8 mouse cellular contexts compared by ENCODE assay signal in genomic region chr1:134120179-134120578, GRCm38 (mm10). TPM values are rescaled to one million over a fixed set of nuclear protein-coding genes. Genes with fewer than 3 reads are reported as not detected.
DNase-seq lines count a peak whose midpoint lies in the region; ATAC-seq and TF ChIP-seq lines count a peak whose summit lies in the region.

No protein-coding gene starts in this region.

- no peak for ATAC-seq in kidney, postnatal 0 days (replicated peaks; ENCODE audit: low FRiP score, low read depth)
- ATAC-seq in liver, embryonic 13.5 days (ENCODE audit: low read depth): no peak
- ATAC-seq in neural tube, embryonic 14.5 days (ENCODE audit: low read depth): peak; percentile 82

- no peaks in the 10 kb centered on the region for H3K27me3 ChIP-seq in kidney, postnatal 0 days (ENCODE audit: insufficient read depth, low read length)
- peaks cover 31% of the 10 kb centered on the region for H3K27me3 ChIP-seq in liver, embryonic 13.5 days
- no peaks in the 10 kb centered on the region for H3K27me3 ChIP-seq in neural tube, embryonic 14.5 days (ENCODE audit: control insufficient read depth, insufficient read depth, low read length)

- peak; percentile 96 for TF ChIP-seq CTCF in kidney, postnatal 0 days (IDR thresholded peaks at IDR 0.05; ENCODE audit: low read depth)

- no peak overlapping the region for H3K27ac ChIP-seq in kidney, postnatal 0 days
- H3K27ac ChIP-seq in liver, embryonic 13.5 days: no peak overlapping the region
- no peak overlapping the region for H3K27ac ChIP-seq in neural tube, embryonic 14.5 days (ENCODE audit: low read depth, low read length)

- 2% methylated on average over 5 of the region's 5 CpGs for WGBS in kidney, postnatal 0 days
- WGBS in liver, embryonic 13.5 days (ENCODE audit: insufficient replicate concordance): 1% methylated on average over 5 of the region's 5 CpGs
- 4% methylated on average over 5 of the region's 5 CpGs for WGBS in neural tube, embryonic 14.5 days

- H3K4me1 ChIP-seq in kidney, postnatal 0 days (replicated peaks; ENCODE audit: insufficient read depth, low read length): 0 out of 2 replicates have a peak, but pooled peaks cover 3% of the 10 kb centered on the region
- H3K4me1 ChIP-seq in liver, embryonic 13.5 days (replicated peaks): no peaks in the 10 kb centered on the region
- H3K4me1 ChIP-seq in neural tube, embryonic 14.5 days (ENCODE audit: control insufficient read depth, insufficient read depth, low read length): no peaks in the 10 kb centered on the region

- no peak overlapping the region for H3K4me2 ChIP-seq in kidney, postnatal 0 days (ENCODE audit: low read length)
- H3K4me2 ChIP-seq in liver, embryonic 13.5 days: no peak overlapping the region
- H3K4me2 ChIP-seq in neural tube, embryonic 14.5 days (ENCODE audit: low read depth, low read length): 0 out of 2 replicates have a peak overlapping the region, but pooled peaks have one; percentile 15

- H3K9ac ChIP-seq in kidney, postnatal 0 days (ENCODE audit: low read depth, low read length): no peak overlapping the region
- H3K9ac ChIP-seq in liver, embryonic 13.5 days: no peak overlapping the region
- no peak overlapping the region for H3K9ac ChIP-seq in neural tube, embryonic 14.5 days (replicated peaks; ENCODE audit: low read depth, low read length)

- no peaks in the 10 kb centered on the region for H3K36me3 ChIP-seq in kidney, postnatal 0 days (ENCODE audit: insufficient read depth, low read length)
- no peaks in the 10 kb centered on the region for H3K36me3 ChIP-seq in liver, embryonic 13.5 days
- no peaks in the 10 kb centered on the region for H3K36me3 ChIP-seq in neural tube, embryonic 14.5 days (ENCODE audit: control insufficient read depth, insufficient read depth, low read length)

- peak; percentile 86 for DNase-seq in 3T3-L1 (ENCODE audit: low read depth, low spot score)
- peak; percentile 84 to 86 for DNase-seq in adrenal gland, adult 18-20 months (ENCODE audit: low spot score in 2 of 2)
- DNase-seq in embryo, embryonic 10.5 days (ENCODE audit: low spot score): peak; percentile 92
- DNase-seq in gastrocnemius, postnatal 14 days: peak; percentile 85
- peak; percentile 92 for DNase-seq in kidney, postnatal 0 days (ENCODE audit: low spot score)
- DNase-seq in liver, embryonic 13.5 days: peak; percentile 57
- peak; percentile 65 for DNase-seq in telencephalon, adult 2 months (ENCODE audit: low read depth, low spot score)

- intact Hi-C loops in gastrocnemius, postnatal 14 days (cut with DNase I; ENCODE audit: low total_unique reads): no loop called here

- no peaks in the 10 kb centered on the region for H3K9me3 ChIP-seq in kidney, postnatal 0 days (replicated peaks; ENCODE audit: low read length)
- no peaks in the 10 kb centered on the region for H3K9me3 ChIP-seq in liver, embryonic 13.5 days (replicated peaks)
- no peaks in the 10 kb centered on the region for H3K9me3 ChIP-seq in neural tube, embryonic 14.5 days (ENCODE audit: control insufficient read depth, low read length)

- no peak overlapping the region for H3K4me3 ChIP-seq in kidney, postnatal 0 days (replicated peaks; ENCODE audit: low read depth, low read length)
- no peak overlapping the region for H3K4me3 ChIP-seq in liver, embryonic 13.5 days (replicated peaks)
- no peak overlapping the region for H3K4me3 ChIP-seq in neural tube, embryonic 14.5 days (ENCODE audit: low read depth, low read length)

RNA-seq across cellular contexts. Expression of gene Chit1, which starts 9.1 kb away (rescaled TPM):
- total RNA-seq in adrenal gland, adult 18-20 months (2021): not detected
- total RNA-seq in gastrocnemius, postnatal 14 days (2021): not detected
- polyA plus RNA-seq in kidney, postnatal 0 days (2015; fragmentation: Nextera tagmentation; extraction: Ambion mirVana): 0.41 and 0.58 TPM in 2 replicates
- polyA plus RNA-seq in liver, embryonic 13.5 days (2015; fragmentation: Nextera tagmentation; extraction: Ambion mirVana): 0.08 and 0.12 TPM in 2 replicates
- polyA plus RNA-seq in neural tube, embryonic 14.5 days (2014; fragmentation: Nextera tagmentation; extraction: Ambion mirVana): 0.52 and 1.4 TPM in 2 replicates

RNA-seq across cellular contexts. Expression of gene Btg2, which starts 41.3 kb away (rescaled TPM):
- total RNA-seq in adrenal gland, adult 18-20 months (2021): 10 to 100 TPM; 23.1 to 32.7 TPM
- 10 to 100 TPM; 19.7 to 44.2 TPM for total RNA-seq in gastrocnemius, postnatal 14 days (2021)
- polyA plus RNA-seq in kidney, postnatal 0 days (2015; fragmentation: Nextera tagmentation; extraction: Ambion mirVana): 37.5 and 39.2 TPM in 2 replicates
- 79.6 and 89.1 TPM in 2 replicates for polyA plus RNA-seq in liver, embryonic 13.5 days (2015; fragmentation: Nextera tagmentation; extraction: Ambion mirVana)
- 22.4 and 26.9 TPM in 2 replicates for polyA plus RNA-seq in neural tube, embryonic 14.5 days (2014; fragmentation: Nextera tagmentation; extraction: Ambion mirVana)
